Mouse (Mus musculus) olfactory bulb, adult 2 months (tissue): Measurements from ENCODE around the gene Reep3. TPM values are rescaled to one million over a fixed set of nuclear protein-coding genes. Genes with fewer than 3 reads are reported as not detected.

Experiments
- H3K27ac ChIP-seq: fragments of 200-500 bp; 2 replicates; pipeline ENCODE4 v1.5.1; 2012; ENCODE audit warnings: low read depth, low read length; ENCODE audit not compliant: insufficient read depth
- H3K4me1 ChIP-seq: fragments of 200-500 bp; 2 replicates; pipeline ENCODE4 v1.6.1; 2012; ENCODE audit warnings: low read length; ENCODE audit not compliant: control insufficient read depth, insufficient read depth
- H3K4me3 ChIP-seq: fragments of 200-500 bp; 2 replicates; pipeline ENCODE4 v1.5.1; 2012; ENCODE audit warnings: mild to moderate bottlenecking, low read depth, low read length, moderate library complexity; ENCODE audit not compliant: insufficient read depth
- CTCF ChIP-seq: fragments of 200-500 bp; IDR thresholded peaks from 2 replicates; pipeline ENCODE4 v1.5.1; 2012; ENCODE audit warnings: low read depth, mild to moderate bottlenecking, low read length, moderate library complexity; ENCODE audit not compliant: insufficient read depth
- POLR2A ChIP-seq: fragments of 200-500 bp; IDR thresholded peaks from 2 replicates; pipeline ENCODE4 v1.6.1; 2012; ENCODE audit warnings: mild to moderate bottlenecking, low read depth, low read length, moderate library complexity; ENCODE audit not compliant: insufficient read depth
- WGBS: fragments of 180-500 bp; shearing (Covaris S2); methylation state at CpG from one replicate; pipeline ENCODE4 v1.1.7; 2018; 5-methylcytosine and 5-hydroxymethylcytosine counted together
- polyA plus RNA-seq: library from polyadenylated mRNA; stranded (reverse); fragments of >200 nt; gene quantifications from 2 replicates; pipeline ENCODE4 v1.2.4, GENCODE M21; 2012; ENCODE audit warnings: low replicate concordance; ENCODE audit not compliant: missing spikeins, insufficient read depth, insufficient read length

Gene Reep3
- polyA plus RNA-seq, 1 experiment = not detected

GRCm38 (mm10) chr10:66966391-66967109 lies 130.2 kb downstream of the Reep3 start:
- Histone ChIP-seq H3K4me1 (peaks cover 2% of the 10 kb centered on the region; the same call in 1 of the 2 replicates), H3K27ac (no peak overlapping the region), H3K4me3 (no peak overlapping the region)
- WGBS = 31% methylated on average over 7 of the region's 9 CpGs
- TF ChIP-seq CTCF (no peak), POLR2A (no peak)

DNA sequence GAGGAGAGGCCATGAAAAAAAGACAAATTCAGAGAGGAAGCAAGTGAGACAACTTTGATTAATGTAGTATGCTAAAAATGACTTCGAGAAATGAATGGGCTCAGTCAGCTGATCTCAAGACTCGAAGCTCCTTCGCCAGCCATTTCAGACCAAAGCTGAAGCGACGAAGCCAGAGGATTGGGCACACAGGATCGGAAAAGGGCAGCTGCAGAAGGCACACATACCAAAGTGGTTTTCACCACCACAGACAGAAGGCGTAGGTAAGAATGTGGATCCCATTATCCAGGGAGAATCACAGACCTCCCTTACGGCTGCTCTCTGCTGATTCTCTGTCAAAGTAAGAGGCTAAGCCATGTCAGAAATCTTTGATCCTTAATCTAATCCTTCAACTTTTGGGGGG lies 136.6 kb downstream of the Reep3 start:
- 96% methylated on average over 8 of the region's 8 CpGs for WGBS
- H3K27ac ChIP-seq = no peak overlapping the region
- no peaks in the 10 kb centered on the region for H3K4me1 ChIP-seq
- TF ChIP-seq CTCF (no peak), POLR2A (no peak)
- no peak overlapping the region for H3K4me3 ChIP-seq

Other genes starting within 250 kb of the Reep3 start
- gene Jmjd1c, start 820 bp downstream of the Reep3 start, polyA plus RNA-seq = 77.0 and 101 TPM in 2 replicates
- not detected in 2 replicates for gene Nrbf2, start 188.4 kb upstream of the Reep3 start, polyA plus RNA-seq